Mouse (Mus musculus): Measurements from ENCODE around the gene Cfap299. TPM values are rescaled to one million over a fixed set of nuclear protein-coding genes. Genes with fewer than 3 reads are reported as not detected.
"Not testable (repeated sequence)": the region's sequence is repeated elsewhere in the genome, so short reads cannot be mapped to it uniquely, and the experiment has no call there.

The Cfap299 gene
- polyA plus RNA-seq, 1 experiment = not detected

DNA sequence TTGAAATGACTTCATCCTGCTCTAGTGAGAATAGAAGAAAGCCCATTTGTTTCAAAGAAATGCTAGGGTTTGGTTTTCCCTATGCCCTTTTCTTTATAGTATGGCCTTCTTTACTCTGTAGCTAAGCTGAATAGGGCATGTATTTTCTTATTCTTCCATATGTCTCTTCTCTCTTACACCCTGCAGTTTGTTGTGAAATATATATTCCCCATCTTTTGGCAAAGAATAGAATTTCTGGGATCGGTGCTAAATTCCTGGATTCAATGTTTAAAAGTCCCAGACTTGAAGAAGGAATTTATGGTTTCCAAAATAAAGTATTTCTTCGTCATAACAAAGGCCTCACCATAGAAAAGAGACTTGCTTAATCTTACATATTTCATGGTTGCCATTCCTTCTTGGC is 2.5 kb upstream of the Cfap299 start:
- no peak for TF ChIP-seq POLR2A (IDR thresholded peaks at IDR 0.05; ENCODE audit: borderline replicate concordance, low read depth, low read length)
- no peak for TF ChIP-seq CTCF (IDR thresholded peaks at IDR 0.05; ENCODE audit: low read depth, low read length)
- Histone ChIP-seq H3K4me1 (ENCODE audit: control insufficient read depth, insufficient read depth, low read length) (no peaks in the 10 kb centered on the region), H3K27ac (ENCODE audit: insufficient read depth, low read depth, low read length) (no peak overlapping the region), H3K4me3 (ENCODE audit: insufficient read depth, low read length) (no peak overlapping the region)

DNA sequence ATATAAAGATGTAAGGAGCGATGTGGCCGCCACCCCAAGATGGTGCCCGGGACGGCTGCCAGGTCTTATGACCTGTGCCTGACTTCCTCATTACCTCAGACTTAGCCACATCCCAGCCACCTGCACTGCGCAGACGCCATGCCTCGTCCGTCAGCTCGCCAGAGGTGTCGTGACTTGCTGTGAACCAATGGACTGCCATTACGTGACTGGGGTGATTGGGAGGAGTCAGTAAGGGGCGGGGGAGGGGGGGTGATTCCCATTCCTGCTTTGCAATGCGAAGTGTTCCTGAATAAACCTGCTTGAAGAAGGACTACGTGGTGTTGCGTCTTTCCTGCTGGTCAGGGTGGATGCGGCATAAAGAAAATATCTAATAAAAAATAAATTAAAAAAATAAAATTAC is 14.6 kb downstream of the Cfap299 start:
- not testable (repeated sequence) for H3K4me1 ChIP-seq (ENCODE audit: control insufficient read depth, insufficient read depth, low read length); H3K27ac ChIP-seq (ENCODE audit: insufficient read depth, low read depth, low read length); H3K4me3 ChIP-seq (ENCODE audit: insufficient read depth, low read length)

DNA sequence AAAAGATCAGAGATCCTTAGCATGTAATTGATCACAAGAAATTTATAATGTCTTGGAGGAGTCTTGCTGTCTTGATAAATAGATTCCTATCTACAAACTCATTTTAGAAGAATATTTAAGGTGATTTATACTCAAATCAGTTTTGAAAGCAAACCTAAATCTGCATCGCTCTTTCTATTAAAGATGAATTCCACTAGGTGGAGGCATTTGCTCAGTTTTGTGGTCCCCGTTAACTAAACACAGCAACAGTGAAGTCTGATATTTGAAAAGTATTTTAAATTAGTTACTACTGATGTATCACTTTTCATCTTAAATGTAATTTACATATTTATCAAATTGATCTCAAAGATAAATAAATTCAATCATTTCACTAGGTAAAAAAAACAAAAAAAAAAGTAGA is 15.5 kb downstream of the Cfap299 start:
- Histone ChIP-seq H3K27ac (ENCODE audit: insufficient read depth, low read depth, low read length) (no peak overlapping the region), H3K4me3 (ENCODE audit: insufficient read depth, low read length) (no peak overlapping the region), H3K4me1 (ENCODE audit: control insufficient read depth, insufficient read depth, low read length) (no peaks in the 10 kb centered on the region)
- TF ChIP-seq POLR2A (IDR thresholded peaks at IDR 0.05; ENCODE audit: borderline replicate concordance, low read depth, low read length) (no peak), CTCF (IDR thresholded peaks at IDR 0.05; ENCODE audit: low read depth, low read length) (no peak)

DNA sequence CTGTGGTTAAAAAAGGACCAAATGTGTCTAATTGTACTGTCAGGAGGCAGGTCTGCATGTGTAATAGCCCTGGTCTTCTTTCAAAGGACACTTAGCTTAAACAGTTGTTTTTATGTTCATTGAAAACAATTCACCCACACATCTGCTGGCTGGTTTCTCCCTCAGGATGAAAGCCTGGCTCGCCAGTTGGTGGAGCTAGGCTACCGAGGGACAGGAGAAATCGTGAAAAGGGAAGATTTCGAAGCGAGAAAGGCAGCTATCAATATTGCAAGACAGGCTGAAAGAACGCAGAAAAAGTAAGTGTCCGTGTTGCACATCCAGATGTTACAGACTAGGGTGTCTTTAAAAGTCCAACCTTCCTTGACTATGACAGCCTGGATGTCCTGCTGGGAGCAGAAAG is 17.0 kb downstream of the Cfap299 start:
- Histone ChIP-seq H3K4me1 (ENCODE audit: control insufficient read depth, insufficient read depth, low read length) (no peaks in the 10 kb centered on the region), H3K4me3 (ENCODE audit: insufficient read depth, low read length) (no peak overlapping the region), H3K27ac (ENCODE audit: insufficient read depth, low read depth, low read length) (no peak overlapping the region)
- no peak for TF ChIP-seq POLR2A (IDR thresholded peaks at IDR 0.05; ENCODE audit: borderline replicate concordance, low read depth, low read length)
- no peak for TF ChIP-seq CTCF (IDR thresholded peaks at IDR 0.05; ENCODE audit: low read depth, low read length)

DNA sequence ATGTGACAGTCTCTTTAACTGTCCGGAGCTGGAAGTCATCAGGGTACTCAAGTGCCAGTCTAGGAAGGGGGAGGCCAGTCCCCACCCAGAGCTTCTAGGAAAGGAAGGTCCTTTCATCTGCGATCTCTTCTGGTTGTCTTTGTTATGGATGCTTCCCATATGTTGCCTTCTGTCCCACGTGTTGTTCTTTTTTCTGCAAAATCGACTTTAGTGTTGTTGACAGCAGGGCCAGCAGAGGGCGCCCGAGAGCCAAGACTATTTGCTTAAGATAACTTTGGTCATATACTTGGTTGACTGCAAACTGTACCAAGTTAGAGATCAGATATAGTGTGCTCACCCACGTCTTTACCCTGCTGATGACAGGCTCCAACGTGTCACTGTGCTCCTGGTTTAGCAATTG is 19.5 kb downstream of the Cfap299 start:
- H3K4me1 ChIP-seq (ENCODE audit: control insufficient read depth, insufficient read depth, low read length) = no peaks in the 10 kb centered on the region
- no peak for TF ChIP-seq POLR2A (IDR thresholded peaks at IDR 0.05; ENCODE audit: borderline replicate concordance, low read depth, low read length)
- peak; percentile 85 for TF ChIP-seq CTCF (IDR thresholded peaks at IDR 0.05; ENCODE audit: low read depth, low read length)
- no peak overlapping the region for H3K27ac ChIP-seq (ENCODE audit: insufficient read depth, low read depth, low read length)
- H3K4me3 ChIP-seq (ENCODE audit: insufficient read depth, low read length) = no peak overlapping the region

DNA sequence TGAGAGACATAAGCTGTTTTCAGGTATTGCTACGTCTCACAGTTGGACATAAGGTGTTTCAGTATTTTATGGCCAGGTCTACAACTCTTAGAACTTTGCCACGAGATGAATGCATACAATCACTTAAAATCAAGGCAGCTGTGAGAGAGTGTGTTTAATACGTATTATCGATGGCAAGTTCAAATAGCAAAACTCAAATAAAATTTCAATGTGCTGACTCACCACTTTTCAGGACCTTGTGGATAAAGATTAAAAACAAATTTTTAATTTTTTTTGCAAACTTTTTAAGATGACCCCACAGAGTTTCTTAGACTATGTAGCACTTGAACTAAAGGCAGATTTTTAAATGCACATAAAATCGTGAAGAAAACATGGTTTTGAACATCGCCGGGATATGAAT is 30.8 kb downstream of the Cfap299 start:
- Histone ChIP-seq H3K4me3 (ENCODE audit: insufficient read depth, low read length) (no peak overlapping the region), H3K4me1 (ENCODE audit: control insufficient read depth, insufficient read depth, low read length) (no peaks in the 10 kb centered on the region), H3K27ac (ENCODE audit: insufficient read depth, low read depth, low read length) (no peak overlapping the region)
- TF ChIP-seq CTCF (IDR thresholded peaks at IDR 0.05; ENCODE audit: low read depth, low read length) = no peak

DNA sequence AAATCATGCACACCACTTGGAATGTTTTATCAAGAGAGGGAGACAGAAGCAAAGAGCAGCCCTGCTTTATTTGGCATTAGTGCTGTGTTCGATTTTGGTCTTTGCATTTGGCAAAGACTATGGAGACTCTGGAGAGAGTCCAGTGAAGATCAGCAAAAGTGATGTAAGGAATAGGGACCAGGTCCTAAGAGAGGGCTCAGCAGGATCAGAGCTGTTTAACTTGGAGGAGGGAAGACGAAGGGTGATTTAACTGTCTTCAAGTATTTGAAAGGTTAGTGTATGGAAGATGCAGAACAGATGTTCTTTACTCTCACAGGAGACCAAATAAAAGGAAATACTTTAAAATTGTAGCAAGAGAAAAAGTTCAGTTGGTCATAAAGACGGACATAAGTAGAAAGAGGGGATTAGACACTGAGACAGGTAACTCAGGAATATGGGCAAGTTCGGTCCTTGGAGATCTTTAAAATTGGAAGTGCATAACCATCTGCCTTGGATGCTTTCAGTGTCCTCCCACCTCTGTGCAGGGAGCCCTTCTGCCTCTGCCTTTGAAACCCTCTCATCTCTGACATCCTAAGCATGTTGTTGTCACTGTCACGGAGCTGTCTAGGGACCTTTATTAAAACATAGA is 31.8 kb downstream of the Cfap299 start:
- no peak overlapping the region for H3K27ac ChIP-seq (ENCODE audit: insufficient read depth, low read depth, low read length)
- no peak for TF ChIP-seq POLR2A (IDR thresholded peaks at IDR 0.05; ENCODE audit: borderline replicate concordance, low read depth, low read length)
- no peak for TF ChIP-seq CTCF (IDR thresholded peaks at IDR 0.05; ENCODE audit: low read depth, low read length)
- H3K4me1 ChIP-seq (ENCODE audit: control insufficient read depth, insufficient read depth, low read length) = no peaks in the 10 kb centered on the region
- no peak overlapping the region for H3K4me3 ChIP-seq (ENCODE audit: insufficient read depth, low read length)

DNA sequence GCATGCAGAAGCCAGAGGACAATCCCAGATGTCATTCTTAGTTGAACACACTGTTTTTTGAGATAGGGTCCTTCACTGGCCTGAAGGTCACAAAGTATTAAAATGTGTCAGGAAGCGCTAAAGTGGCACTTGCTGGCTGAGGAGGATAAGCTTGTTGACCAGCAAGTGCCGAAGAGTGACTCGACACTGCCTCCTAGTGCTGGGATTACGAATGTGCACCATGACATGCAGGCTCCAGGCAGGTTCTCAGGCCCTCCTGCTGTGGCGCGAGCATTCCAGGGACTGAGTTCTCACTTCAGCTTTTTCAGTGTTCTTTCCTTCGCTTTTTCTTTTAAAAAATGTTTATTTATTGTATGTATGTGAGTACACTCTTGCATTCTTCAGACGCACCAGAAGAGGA is 34.3 kb downstream of the Cfap299 start:
- no peak overlapping the region for H3K4me3 ChIP-seq (ENCODE audit: insufficient read depth, low read length)
- H3K4me1 ChIP-seq (ENCODE audit: control insufficient read depth, insufficient read depth, low read length) = no peaks in the 10 kb centered on the region
- no peak for TF ChIP-seq CTCF (IDR thresholded peaks at IDR 0.05; ENCODE audit: low read depth, low read length)
- no peak for TF ChIP-seq POLR2A (IDR thresholded peaks at IDR 0.05; ENCODE audit: borderline replicate concordance, low read depth, low read length)
- H3K27ac ChIP-seq (ENCODE audit: insufficient read depth, low read depth, low read length) = no peak overlapping the region

DNA sequence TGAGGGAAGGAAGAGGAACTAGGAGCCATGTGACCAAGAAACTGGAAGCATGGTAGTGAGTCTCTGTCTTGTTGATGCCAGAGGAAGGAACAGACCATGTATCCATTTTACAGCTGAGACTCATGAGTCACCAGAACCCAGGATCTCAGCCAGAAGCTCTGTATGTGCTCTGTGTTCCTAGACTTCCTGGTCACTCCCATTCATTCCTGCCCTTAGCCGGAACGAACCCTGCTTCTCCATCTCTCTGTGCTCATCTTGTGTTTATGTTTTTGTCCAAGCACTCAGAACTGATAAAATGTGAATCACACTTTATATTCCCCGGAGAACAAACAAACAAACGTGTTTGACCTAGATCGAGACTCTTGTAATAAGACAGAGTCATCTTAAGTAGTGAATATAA is 36.2 kb downstream of the Cfap299 start:
- no peak for TF ChIP-seq POLR2A (IDR thresholded peaks at IDR 0.05; ENCODE audit: borderline replicate concordance, low read depth, low read length)
- no peak for TF ChIP-seq CTCF (IDR thresholded peaks at IDR 0.05; ENCODE audit: low read depth, low read length)
- H3K27ac ChIP-seq (ENCODE audit: insufficient read depth, low read depth, low read length) = no peak overlapping the region

DNA sequence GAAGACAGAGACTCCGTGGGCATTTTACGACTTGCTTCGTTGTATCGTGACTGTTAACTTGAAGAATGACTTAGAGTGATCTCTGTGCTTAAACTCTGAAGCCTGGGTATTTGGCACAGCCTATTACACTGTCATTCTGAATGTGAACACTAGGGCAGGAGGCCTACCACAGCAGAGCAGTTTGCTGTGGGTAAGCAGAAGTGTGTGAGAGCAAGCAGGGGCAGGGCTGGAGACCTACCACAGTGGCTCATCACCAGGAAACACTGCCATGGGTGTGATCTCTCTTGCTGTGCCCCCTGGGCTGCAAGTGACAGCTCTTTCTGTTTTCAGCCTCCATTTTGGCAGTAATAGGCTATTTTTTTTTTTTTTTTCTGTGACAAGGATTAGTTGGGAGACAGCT is 39.7 kb downstream of the Cfap299 start:
- no peak overlapping the region for H3K4me3 ChIP-seq (ENCODE audit: insufficient read depth, low read length)
- H3K27ac ChIP-seq (ENCODE audit: insufficient read depth, low read depth, low read length) = no peak overlapping the region
- no peaks in the 10 kb centered on the region for H3K4me1 ChIP-seq (ENCODE audit: control insufficient read depth, insufficient read depth, low read length)
- TF ChIP-seq POLR2A (IDR thresholded peaks at IDR 0.05; ENCODE audit: borderline replicate concordance, low read depth, low read length) = no peak

More for the DNA sequence above, 36.2 kb downstream of the Cfap299 start:
- Histone ChIP-seq H3K4me3 (ENCODE audit: insufficient read depth, low read length) (no peak overlapping the region), H3K4me1 (ENCODE audit: control insufficient read depth, insufficient read depth, low read length) (no peaks in the 10 kb centered on the region)

DNA sequence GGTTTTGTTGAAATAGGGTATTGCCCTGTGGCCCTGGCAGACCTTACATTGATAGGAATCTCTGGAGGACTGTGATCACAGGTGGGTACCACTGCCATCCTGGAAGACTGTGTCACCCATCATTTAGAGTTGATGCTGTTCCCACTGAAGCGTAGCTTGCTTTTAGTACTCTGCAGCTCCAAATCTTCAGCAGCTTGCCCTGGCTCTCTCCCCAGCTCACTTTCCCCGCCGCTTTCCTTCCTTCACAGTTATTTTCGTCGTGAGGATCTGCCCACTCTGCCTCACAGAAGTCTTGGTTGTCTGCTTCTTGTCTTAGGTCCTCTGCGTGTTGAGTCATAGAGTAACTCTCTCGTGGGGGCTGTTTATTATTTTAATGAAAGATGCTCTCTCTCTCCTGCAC is 40.3 kb downstream of the Cfap299 start:
- H3K4me1 ChIP-seq (ENCODE audit: control insufficient read depth, insufficient read depth, low read length) = no peaks in the 10 kb centered on the region
- no peak for TF ChIP-seq CTCF (IDR thresholded peaks at IDR 0.05; ENCODE audit: low read depth, low read length)
- no peak for TF ChIP-seq POLR2A (IDR thresholded peaks at IDR 0.05; ENCODE audit: borderline replicate concordance, low read depth, low read length)
- H3K4me3 ChIP-seq (ENCODE audit: insufficient read depth, low read length) = no peak overlapping the region
- H3K27ac ChIP-seq (ENCODE audit: insufficient read depth, low read depth, low read length) = no peak overlapping the region
